Mouse (Mus musculus): ENCODE measurements around the gene Akap13.

Gene Akap13

DNA sequence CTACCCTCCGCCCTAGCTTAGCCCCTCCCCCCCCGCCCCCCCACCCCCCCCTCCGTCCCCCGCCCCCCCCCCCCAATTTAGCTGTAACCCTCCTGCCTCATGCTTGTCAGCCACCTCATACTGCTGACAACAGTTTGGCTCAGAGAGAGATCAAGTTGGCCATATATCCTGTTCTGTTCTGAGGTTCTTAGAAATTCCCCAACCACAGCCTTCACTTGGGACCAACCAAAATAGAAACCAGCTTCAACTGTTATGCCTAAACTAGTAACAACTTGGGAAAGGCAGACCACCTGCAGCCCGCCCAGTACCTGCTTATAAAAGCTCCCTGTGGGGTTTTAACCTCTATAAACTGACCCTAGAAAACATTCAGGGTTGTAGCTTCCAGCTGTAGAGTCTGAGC lies 325.5 kb downstream of the Akap13 start:
- in situ Hi-C loops (cut with MboI; ENCODE audit: unreplicated experiment in 2 of 2): loop anchor here (5.0 to 25.0 kb wide), 2 partner anchors 41 to 681 kb away; no protein-coding TSS in a partner anchor

DNA sequence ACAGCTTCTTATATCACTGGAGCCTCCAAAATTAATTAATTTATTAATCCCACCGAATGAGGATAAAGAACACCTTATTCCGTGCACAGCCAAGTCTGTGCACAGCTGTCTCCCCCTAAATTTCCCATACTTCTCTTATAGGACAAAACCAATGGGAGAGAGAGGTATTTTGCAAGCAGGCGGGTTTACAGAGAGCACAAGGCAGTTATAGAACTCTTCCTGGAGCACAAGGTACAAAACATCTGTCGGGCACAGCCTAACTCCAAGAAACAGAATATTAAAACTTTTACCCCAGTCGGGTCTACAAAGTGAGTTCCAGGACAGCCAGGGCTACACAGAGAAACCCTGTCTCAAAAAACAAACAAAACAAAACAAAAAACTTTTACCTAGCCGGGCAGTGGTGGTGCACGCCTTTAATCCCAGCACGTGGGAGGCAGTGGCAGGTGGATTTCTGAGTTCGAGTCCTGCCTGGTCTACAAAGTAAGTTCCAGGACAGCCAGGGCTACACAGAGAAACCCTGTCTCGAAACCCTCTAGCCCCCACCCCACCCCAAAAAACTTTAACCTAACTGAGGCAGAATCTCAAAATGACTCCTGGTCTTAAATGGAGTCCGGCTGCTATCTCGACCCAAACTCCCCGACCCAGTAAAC lies 326.1 kb downstream of the Akap13 start:
- in situ Hi-C loops (cut with MboI; ENCODE audit: unreplicated experiment in 2 of 2): loop anchor here (5.0 to 25.0 kb wide), 2 partner anchors 41 to 681 kb away; no protein-coding TSS in a partner anchor

DNA sequence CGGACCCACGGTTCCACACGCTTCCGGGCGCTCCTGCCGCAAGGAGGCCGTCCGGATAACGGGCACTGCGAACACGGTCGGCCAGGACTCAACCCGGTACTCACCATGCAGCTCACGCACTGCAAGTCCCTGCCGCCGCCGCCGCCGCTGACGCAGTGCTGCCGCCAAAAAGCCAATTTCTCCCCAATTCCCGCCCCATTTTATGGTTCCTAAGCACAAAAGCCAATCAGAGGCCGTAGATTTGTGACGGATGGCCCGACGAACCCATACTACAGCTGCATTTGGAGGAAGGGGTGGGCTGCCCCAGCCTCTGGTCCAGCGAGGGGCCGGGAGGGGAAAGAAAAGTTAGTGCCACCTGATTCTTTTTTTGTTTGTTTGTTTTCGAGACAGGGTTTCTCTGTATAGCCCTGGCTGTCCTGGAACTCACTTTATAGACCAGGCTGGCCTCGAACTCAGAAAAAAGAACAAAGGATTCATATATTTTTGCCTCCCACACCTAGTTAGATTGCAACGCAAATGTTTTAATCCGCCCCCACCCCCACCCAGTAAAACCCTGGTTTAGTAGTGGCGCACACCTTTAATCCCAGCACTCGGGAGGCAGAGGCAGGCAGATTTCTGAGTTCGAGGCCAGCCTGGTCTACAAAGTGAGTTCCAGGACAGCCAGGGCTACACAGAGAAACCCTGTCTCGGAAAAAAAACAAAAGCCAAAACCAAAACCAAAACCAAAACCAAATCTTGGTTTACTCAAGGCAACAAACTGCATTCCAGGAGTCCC lies 326.8 kb downstream of the Akap13 start:
- in situ Hi-C loops (cut with MboI; ENCODE audit: unreplicated experiment in 2 of 2): loop anchor here (5.0 to 25.0 kb wide), 2 partner anchors 40 to 680 kb away; no protein-coding TSS in a partner anchor

DNA sequence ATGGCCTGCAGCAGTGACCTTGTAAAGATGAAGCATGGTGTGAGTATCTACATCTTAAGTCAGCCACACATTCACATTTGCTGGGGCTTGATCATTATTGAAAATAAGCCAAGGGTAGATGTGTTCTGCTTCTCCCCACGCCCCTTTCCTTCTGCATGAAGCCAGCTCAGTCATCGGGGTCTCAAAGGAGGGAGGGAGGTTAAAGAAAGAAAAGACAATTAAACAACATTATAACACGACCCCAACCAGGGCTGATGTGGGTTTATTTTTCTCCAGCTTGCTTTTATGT lies 327.3 kb downstream of the Akap13 start:
- in situ Hi-C loops (cut with MboI; ENCODE audit: unreplicated experiment in 2 of 2): loop anchor here (5.0 to 25.0 kb wide), 2 partner anchors 40 to 680 kb away; no protein-coding TSS in a partner anchor

DNA sequence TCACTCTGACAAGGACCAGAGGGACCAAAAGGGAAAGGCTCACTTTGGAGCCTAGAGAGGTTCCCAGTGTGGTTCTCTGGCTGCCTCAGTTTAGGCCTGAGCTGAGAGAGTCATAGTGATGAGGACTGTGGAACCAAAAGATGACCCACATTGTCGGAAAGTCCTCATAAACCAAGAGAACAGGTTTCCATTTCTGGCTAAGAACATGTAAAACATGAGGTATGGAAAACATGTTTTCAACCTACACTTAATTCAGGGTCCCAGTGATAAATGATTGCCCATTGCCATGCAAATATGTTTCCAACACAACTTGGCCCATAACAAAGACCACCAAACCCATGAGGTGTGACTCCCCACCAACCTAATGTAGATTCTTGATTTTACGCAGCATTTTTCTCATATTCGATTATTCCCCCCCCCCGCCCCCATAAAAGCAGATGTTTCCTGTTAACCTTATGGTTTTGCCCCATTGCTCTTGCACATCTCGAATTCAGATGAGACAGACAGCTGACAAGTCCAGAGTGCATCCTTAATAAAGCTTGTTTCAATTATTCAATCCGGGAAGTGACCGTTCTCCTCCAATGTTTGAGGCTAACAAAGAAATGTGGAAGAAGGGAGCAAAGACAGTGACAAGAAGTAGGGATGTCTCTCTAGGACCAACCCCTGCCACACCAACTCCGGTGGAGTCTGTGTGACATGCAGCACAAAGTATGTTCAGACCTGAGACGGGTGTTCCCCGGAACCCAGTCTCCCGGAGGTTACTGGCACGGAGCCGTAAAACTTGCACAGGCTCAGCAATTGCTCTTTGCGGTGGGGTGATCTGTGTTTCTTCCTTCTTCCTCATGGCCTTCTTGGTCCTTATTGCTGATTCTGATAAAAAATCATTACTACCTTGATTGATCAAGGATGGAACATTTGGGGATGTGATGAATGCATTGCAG lies 330.3 kb downstream of the Akap13 start:
- in situ Hi-C loops (cut with MboI; ENCODE audit: unreplicated experiment in 2 of 2): loop anchor here in 1 of 2 experiments (25.0 kb wide), 1 partner anchor 677 kb away; no protein-coding TSS in a partner anchor

DNA sequence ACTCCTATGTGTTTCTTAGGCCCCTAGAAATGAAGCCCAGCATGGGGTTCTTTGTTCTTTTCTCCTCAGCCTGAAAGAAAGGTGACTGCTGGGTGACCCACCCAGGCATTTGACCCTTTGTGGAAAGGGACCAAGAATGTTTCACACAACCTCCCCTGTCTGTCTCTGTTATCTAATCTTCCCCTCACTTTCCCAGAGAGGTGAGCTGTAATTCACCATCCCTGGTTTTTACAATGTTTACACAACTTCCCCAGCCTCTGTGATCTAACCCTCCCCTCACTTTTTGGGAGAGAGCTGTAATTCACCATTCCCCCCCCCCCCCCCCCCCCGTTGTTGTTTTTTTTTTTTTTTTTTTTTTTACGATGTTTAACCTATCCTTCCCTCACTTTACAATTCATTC lies 331.5 kb downstream of the Akap13 start:
- in situ Hi-C loops (cut with MboI; ENCODE audit: unreplicated experiment in 2 of 2): loop anchor here in 1 of 2 experiments (25.0 kb wide), 1 partner anchor 675 kb away; no protein-coding TSS in a partner anchor

DNA sequence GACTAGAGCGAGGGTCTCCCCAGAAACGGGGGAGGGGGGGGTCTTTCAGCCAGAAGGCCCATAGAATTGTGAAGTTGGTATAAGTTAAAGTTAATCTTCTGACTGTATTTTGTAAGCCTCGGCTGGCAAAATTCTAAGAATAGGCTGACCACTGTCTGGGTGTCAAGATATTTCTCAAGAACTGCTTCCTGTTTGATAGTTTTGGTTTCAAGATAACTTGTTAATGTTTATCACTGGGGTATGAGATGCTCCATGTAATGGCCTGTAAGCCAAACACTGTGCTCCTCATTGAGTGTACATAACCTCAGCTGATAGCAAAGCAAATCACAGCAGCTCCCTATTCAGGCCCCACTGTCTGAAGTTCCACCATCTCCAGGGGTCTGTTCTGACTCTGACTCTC lies 332.0 kb downstream of the Akap13 start:
- in situ Hi-C loops (cut with MboI; ENCODE audit: unreplicated experiment in 2 of 2): loop anchor here in 1 of 2 experiments (25.0 kb wide), 1 partner anchor 675 kb away; no protein-coding TSS in a partner anchor

DNA sequence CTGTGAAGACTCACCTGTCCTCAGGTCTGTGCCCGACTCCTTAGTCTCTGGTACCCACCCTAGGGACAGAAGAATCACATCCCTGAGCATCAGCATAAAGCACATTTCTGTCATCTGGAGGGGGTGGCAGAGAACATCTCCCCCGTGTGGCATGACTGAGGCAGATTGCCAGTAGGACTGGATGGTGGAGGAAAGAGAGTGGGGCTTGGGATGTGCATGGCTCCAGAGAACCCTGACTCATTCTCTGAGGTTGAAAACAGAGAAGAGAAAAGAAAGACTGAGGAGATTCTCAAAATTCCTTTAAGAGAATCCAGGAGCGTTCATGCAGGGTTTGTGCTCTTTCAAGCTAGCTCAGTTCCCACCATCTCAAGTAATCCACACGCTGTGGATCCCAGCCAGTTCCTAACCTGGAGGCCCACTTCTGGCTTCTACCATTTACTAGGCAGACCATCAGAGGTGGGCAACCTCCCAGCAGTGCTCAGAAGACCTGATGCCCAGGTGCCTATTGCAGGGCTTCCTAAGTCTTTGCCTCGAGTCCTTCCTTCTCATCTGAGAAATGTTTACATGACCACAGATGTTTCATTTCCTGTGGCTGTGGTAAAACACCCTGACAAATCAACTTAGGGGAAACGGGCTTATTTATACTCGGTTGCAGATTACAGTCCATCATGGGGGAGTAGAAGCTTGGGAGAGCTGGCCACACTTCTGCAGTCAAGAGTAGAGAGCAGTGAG lies 332.9 kb downstream of the Akap13 start:
- in situ Hi-C loops (cut with MboI; ENCODE audit: unreplicated experiment in 2 of 2): loop anchor here in 1 of 2 experiments (25.0 kb wide), 1 partner anchor 674 kb away; no protein-coding TSS in a partner anchor

DNA sequence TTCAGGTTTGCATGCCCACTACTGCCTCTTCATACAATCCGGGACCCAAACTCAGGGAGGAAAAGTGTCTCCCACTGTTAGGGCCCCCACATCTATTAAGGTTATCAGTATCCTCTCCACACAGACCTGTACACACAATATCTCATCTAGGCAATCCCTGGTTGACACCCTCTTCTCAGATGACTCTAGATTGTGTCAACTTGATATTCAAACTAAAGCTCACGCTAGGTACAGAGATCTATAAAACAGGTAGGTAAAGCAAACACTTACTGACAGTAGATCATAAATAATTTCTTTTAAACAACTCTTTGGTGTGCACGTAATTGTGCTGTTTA lies 333.4 kb downstream of the Akap13 start:
- in situ Hi-C loops (cut with MboI; ENCODE audit: unreplicated experiment in 2 of 2): loop anchor here in 1 of 2 experiments (25.0 kb wide), 1 partner anchor 674 kb away; no protein-coding TSS in a partner anchor

DNA sequence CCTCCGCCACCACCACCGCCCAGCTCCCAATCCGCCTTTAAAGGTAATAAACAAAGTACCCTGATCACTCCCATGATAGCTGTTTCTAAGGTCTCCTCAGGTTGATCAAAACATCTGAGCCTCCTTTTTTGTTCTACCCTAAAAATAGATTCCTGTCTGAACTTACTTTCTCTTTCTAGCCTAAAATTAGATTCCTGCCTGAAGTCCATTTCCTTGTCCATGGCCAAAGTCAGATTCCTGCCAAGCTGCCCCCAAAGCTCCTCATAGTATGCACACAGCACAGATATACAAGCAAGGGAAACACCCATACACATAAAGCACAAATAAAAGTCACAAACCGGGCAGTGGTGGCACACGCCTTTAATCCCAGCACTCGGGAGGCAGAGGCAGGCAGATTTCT lies 334.4 kb downstream of the Akap13 start:
- in situ Hi-C loops (cut with MboI; ENCODE audit: unreplicated experiment in 2 of 2): loop anchor here in 1 of 2 experiments (25.0 kb wide), 1 partner anchor 673 kb away; no protein-coding TSS in a partner anchor

DNA sequence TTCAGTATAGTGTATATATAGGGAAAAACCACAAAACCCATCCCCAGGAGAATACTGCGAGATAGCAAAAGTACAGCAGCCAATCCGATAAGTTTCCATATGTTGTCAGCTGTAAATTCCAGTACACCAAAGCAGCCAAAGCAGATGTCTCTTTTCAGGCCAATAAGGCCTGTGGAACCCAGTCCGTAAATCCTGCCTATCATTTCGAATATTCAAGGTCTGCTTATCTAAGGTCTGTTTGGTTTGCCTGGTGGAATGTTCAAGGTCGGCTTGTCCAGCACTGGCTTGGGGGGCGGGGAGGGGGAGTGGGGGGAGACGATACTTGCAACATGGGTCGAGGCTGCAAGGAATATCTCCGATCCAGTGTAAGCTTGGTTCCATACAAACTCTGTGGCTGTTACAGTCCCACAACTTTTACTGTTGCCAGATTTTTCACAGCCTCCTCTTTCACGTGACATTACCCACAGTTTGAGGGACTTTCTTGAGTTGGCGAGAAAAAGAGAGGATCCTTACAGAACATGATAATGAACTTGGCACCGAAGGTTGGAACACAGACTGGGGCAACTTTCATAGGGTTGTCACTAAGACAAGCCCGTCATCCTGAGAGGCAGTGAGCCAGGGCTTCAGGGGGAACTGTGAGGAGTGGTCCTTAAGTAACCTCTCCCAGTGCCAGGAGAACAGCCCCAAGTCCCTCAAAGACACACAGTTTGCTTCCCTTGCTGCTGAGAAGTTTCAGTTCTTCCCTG lies 335.9 kb downstream of the Akap13 start:
- in situ Hi-C loops (cut with MboI; ENCODE audit: unreplicated experiment in 2 of 2): loop anchor here in 1 of 2 experiments (25.0 kb wide), 1 partner anchor 671 kb away; no protein-coding TSS in a partner anchor

DNA sequence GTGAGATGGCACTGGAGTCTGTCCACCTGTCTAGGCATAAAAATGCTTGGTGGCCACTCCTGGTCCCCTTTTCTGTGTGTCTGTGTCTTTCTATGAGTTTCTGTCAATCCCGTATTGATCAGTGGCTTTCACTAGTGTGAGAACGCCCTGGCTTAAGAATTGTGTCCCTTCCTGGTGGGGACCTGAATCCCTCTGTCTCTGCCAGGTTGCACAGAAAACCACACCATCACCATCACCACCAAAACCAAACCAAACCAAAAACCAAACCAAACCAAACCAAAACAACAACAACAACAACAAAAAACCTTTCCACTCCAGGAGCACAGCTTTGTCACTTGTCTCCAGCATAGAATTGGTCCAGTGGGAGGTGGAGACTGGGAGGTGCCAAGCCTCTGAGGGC lies 337.8 kb downstream of the Akap13 start:
- in situ Hi-C loops (cut with MboI; ENCODE audit: unreplicated experiment in 2 of 2): loop anchor here in 1 of 2 experiments (25.0 kb wide), 1 partner anchor 669 kb away; no protein-coding TSS in a partner anchor

DNA sequence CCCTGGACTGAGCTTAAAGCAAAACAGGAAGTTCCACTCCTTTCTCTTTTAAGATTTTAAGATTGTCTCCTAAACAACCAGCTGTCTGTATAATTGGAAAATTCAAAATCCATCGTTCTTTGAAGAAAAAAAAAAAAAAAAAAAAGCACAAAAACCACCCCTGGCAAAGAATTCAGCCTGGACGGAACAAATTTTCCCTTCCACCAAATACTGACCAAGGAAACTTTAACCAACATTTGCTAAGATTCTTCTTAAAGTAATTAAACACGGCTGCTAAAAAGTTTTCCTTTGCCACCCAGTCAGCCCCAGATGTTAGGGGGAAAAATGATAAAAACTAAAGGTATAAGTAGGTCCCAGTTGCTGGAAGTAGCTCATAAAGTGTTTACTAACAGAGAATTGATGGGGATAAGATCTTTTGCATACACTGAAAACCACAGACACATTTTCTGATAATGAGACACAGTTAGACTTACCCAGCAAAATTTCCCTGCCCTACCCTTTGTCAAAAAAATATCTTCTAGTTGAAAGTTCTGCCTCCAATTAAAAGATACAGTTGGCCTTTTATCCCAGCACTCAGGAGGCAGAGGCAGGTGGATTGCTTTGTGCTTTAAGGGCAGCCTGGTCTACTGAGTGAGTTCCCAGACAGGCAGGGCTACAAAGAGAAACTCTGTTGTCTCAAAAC lies 338.5 kb downstream of the Akap13 start:
- in situ Hi-C loops (cut with MboI; ENCODE audit: unreplicated experiment in 2 of 2): loop anchor here in 1 of 2 experiments (25.0 kb wide), 1 partner anchor 669 kb away; no protein-coding TSS in a partner anchor

DNA sequence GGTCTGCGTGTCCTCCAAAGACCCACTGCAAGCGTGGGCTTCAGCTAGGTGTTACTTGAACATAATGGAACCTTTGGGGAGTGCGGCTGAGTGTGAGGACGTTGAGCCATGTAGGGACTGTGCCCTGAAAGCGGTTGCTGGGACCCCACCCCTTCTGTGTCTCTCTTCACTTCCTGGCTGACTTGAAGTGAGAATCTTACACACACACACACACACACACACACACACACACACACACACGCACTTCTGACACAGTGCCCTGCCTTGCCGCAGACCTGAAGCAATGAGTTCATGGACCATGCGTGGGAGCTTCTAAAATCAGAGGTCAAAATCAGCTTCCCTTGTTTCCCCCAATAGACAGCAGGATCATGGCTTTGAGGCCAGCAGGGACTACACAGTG lies 339.8 kb downstream of the Akap13 start:
- in situ Hi-C loops (cut with MboI; ENCODE audit: unreplicated experiment in 2 of 2): loop anchor here in 1 of 2 experiments (25.0 kb wide), 1 partner anchor 667 kb away; no protein-coding TSS in a partner anchor

DNA sequence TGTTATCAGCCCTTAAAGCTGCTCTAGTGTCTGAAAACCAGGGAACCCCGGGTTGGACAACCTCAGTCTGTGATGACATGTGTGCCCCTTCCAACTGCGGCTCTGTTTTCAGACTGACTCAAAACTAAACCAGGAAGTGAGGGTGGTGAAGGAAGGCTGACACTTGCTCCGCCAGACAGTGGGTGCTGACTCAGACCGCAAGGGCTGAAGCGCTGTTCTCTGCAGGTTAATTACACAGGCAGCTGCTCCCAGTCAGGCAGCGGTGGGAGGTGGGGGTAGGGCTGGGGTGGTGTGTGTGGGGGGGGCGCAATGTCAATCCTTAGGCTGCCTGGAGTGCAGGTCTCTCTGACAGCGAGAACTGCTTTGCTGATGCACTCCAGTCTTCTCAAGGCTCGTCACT lies 341.1 kb downstream of the Akap13 start:
- in situ Hi-C loops (cut with MboI; ENCODE audit: unreplicated experiment in 2 of 2): loop anchor here in 1 of 2 experiments (25.0 kb wide), 1 partner anchor 666 kb away; no protein-coding TSS in a partner anchor

DNA sequence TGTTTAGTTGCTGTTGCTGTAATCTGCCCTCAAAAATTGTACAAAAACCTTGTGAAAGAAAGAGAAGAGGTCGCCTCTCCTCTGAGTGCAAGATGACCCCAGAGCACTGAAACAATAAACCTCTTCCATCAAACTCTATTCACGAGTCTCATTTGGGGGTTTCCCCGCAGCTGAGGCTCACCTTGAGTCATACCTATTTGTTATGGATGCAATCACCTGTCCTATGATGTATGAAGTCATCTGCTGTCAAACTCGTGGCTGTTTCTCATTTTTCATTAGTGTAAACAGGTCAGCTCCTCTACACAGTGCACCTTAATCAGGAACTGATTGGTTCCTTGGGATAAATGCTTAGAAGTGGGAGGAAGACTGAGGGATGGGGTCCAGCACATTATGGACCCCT lies 345.2 kb downstream of the Akap13 start:
- in situ Hi-C loops (cut with MboI; ENCODE audit: unreplicated experiment in 2 of 2): no loop called here

DNA sequence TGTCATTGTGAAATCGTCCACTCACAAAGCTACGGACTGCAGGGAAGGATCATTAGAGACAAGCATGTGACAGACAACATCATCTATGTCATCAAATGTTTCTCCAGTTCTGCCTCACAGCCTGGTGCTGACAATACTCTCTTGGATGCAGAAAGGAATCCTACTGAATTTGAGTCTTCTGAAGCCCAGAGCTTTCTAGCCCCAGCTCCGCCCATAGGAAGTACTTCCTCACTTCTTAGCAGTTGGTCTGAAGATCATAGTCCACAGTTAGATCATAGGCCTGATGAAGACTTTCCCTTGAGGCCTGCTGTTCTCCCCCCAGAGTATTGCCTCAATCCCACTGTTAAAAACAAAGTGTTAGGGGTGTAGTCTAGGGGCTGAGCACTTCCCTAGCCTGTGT lies 345.7 kb downstream of the Akap13 start:
- in situ Hi-C loops (cut with MboI; ENCODE audit: unreplicated experiment in 2 of 2): no loop called here

All from v-Abl transformed pro-B cells (cell line).